Mouse (Mus musculus): ENCODE data around the gene Exosc2. TPM values are rescaled to one million over a fixed set of nuclear protein-coding genes. Genes with fewer than 3 reads are reported as not detected.
"Not testable (repeated sequence)": the region's sequence is repeated elsewhere in the genome, so short reads cannot be mapped to it uniquely, and the experiment has no call there.

The Exosc2 gene
- polyA plus RNA-seq, 1 experiment = 71.3 TPM

DNA sequence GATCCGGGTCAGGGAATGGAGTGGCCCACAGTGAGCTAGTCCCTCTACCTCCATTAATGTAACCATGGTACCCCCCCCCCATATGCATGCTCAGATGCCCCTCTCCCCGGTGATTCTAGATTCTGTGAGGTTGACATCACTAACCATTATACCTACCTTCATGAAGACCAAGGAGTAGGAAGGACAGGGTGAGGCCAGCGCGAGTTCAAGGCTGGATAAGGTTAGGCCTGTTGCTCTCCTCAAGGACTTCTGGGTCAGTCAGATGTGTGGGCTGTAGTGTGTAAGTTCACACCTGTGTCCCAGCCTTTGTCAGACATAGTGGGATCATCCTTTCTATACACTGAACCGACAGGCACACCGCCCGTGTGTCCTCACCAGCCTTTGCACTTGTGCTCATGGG is 14.1 kb upstream of the Exosc2 start:
- Histone ChIP-seq H3K27ac (ENCODE audit: insufficient read depth, low read length) (no peak overlapping the region), H3K9me3 (replicated peaks; ENCODE audit: control insufficient read depth, insufficient read depth, low read length, poor library complexity, severe bottlenecking) (no peaks in the 10 kb centered on the region), H3K4me1 (ENCODE audit: control insufficient read depth, insufficient read depth, low read length) (no peaks in the 10 kb centered on the region), H3K36me3 (ENCODE audit: control insufficient read depth, insufficient read depth, low read length, poor library complexity, severe bottlenecking) (no peaks in the 10 kb centered on the region), H3K4me3 (ENCODE audit: low read depth, low read length) (no peak overlapping the region), H3K27me3 (ENCODE audit: control insufficient read depth, insufficient read depth, low read length, poor library complexity, severe bottlenecking) (peaks cover 14% of the 10 kb centered on the region), H3K9ac (ENCODE audit: low read depth, poor library complexity, severe bottlenecking) (no peak overlapping the region)
- TF ChIP-seq EP300 (IDR thresholded peaks at IDR 0.05; ENCODE audit: insufficient read depth, low read depth, low read length) (no peak), POLR2A (IDR thresholded peaks at IDR 0.05; ENCODE audit: insufficient read depth, low read length) (no peak), CTCF (IDR thresholded peaks at IDR 0.05; ENCODE audit: low read depth, low read length) (no peak)

DNA sequence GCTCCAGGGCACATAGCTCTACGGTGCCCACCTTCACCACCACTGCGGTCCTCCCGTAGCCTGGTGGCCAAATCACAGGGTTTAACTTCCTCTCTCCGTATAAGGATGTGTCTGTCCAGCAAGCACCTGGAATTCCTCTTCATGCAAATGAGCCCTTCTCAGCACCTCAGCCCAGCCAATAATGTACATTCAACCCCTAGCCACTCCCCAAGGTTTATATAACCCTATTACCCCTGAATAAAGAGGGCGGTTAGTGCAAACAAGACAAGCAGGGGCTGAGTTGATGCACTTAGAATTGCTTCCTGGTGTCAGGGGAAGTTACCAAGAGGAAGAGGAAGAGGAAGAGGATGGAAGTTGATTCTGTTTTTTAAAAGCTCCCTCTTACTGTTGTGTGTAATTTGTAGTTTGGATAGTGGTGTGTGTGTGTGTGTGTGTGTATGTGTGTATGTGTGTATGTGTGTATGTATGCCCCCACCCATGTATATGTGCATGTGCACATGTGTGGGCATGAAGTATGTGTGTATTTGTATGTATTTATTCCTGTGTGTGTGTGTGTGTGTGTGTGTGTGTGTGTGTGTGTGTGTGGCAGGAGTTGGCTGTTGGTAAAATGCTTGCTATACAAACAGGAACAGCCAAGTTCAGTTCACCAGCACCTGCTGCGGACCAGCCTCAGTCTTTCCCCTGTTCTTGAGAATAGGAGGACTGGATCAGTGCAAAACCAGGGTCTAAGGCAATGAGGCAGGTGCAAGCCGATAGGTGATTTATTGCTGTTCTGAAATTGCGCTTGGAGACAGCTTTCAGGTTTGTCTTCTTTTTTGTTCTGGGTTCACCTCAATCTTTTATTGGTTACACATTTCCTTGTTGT is 7.3 kb upstream of the Exosc2 start:
- H3K27me3 ChIP-seq (ENCODE audit: control insufficient read depth, insufficient read depth, low read length, poor library complexity, severe bottlenecking) = peaks cover 2% of the 10 kb centered on the region; the same call in 1 of the 2 replicates
- no peak overlapping the region for H3K4me3 ChIP-seq (ENCODE audit: low read depth, low read length)
- H3K9me3 ChIP-seq (replicated peaks; ENCODE audit: control insufficient read depth, insufficient read depth, low read length, poor library complexity, severe bottlenecking) = no peaks in the 10 kb centered on the region
- no peaks in the 10 kb centered on the region for H3K36me3 ChIP-seq (ENCODE audit: control insufficient read depth, insufficient read depth, low read length, poor library complexity, severe bottlenecking)
- no peak overlapping the region for H3K27ac ChIP-seq (ENCODE audit: insufficient read depth, low read length)
- H3K9ac ChIP-seq (ENCODE audit: low read depth, poor library complexity, severe bottlenecking) = no peak overlapping the region
- H3K4me1 ChIP-seq (ENCODE audit: control insufficient read depth, insufficient read depth, low read length) = no peaks in the 10 kb centered on the region
- TF ChIP-seq EP300 (IDR thresholded peaks at IDR 0.05; ENCODE audit: insufficient read depth, low read depth, low read length) (no peak), POLR2A (IDR thresholded peaks at IDR 0.05; ENCODE audit: insufficient read depth, low read length) (no peak), CTCF (IDR thresholded peaks at IDR 0.05; ENCODE audit: low read depth, low read length) (no peak)

DNA sequence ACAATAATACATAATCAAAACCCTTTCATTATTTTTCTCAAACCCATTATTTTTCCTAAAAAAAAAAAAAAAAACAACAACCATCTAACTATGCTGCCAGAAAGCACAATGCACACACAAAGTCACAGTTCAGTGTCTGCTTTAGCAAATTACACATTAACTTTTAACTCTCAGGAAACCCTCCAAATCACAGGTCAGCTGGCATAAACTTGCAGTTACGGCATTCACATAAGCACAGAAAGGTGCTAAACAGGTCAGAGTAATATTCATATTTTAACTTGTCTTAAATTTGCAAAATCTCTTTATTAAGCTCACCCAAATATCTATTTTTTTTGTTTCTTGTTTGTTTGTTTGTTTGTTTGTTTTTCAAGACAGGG is 6.7 kb upstream of the Exosc2 start:
- H3K36me3 ChIP-seq (ENCODE audit: control insufficient read depth, insufficient read depth, low read length, poor library complexity, severe bottlenecking) = no peaks in the 10 kb centered on the region
- TF ChIP-seq CTCF (IDR thresholded peaks at IDR 0.05; ENCODE audit: low read depth, low read length) = no peak
- TF ChIP-seq EP300 (IDR thresholded peaks at IDR 0.05; ENCODE audit: insufficient read depth, low read depth, low read length) = no peak
- no peak for TF ChIP-seq POLR2A (IDR thresholded peaks at IDR 0.05; ENCODE audit: insufficient read depth, low read length)
- H3K27ac ChIP-seq (ENCODE audit: insufficient read depth, low read length) = no peak overlapping the region
- no peak overlapping the region for H3K9ac ChIP-seq (ENCODE audit: low read depth, poor library complexity, severe bottlenecking)
- no peaks in the 10 kb centered on the region for H3K9me3 ChIP-seq (replicated peaks; ENCODE audit: control insufficient read depth, insufficient read depth, low read length, poor library complexity, severe bottlenecking)
- peaks cover 2% of the 10 kb centered on the region; the same call in 1 of the 2 replicates for H3K27me3 ChIP-seq (ENCODE audit: control insufficient read depth, insufficient read depth, low read length, poor library complexity, severe bottlenecking)
- H3K4me3 ChIP-seq (ENCODE audit: low read depth, low read length) = no peak overlapping the region
- no peaks in the 10 kb centered on the region for H3K4me1 ChIP-seq (ENCODE audit: control insufficient read depth, insufficient read depth, low read length)

DNA sequence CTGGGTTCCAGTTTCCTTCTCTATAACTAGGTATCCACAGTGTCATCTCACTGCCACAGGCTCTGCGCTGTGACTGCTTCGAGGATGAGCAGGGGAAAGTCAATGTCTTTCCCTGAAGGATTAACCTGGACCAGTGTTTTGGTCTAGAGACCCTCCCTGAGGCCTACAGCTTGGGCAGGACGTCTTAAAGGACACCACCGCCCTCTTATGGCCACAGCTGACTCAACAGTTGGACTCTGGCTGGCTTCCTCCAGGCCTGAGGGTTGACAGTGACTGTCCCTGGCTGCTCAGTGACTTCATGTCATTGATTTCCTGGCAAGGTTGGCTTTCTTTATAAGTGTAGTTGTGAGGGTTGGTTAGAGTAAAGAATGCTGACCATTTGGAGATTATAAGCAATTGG is 3.2 kb upstream of the Exosc2 start:
- TF ChIP-seq POLR2A (IDR thresholded peaks at IDR 0.05; ENCODE audit: insufficient read depth, low read length) (no peak), EP300 (IDR thresholded peaks at IDR 0.05; ENCODE audit: insufficient read depth, low read depth, low read length) (0 out of 2 replicates have a peak, but pooled peaks have one; percentile 17), CTCF (IDR thresholded peaks at IDR 0.05; ENCODE audit: low read depth, low read length) (peak; percentile 93)
- Histone ChIP-seq H3K4me3 (ENCODE audit: low read depth, low read length) (no peak overlapping the region), H3K27ac (ENCODE audit: insufficient read depth, low read length) (no peak overlapping the region), H3K27me3 (ENCODE audit: control insufficient read depth, insufficient read depth, low read length, poor library complexity, severe bottlenecking) (no peaks in the 10 kb centered on the region), H3K4me1 (ENCODE audit: control insufficient read depth, insufficient read depth, low read length) (no peaks in the 10 kb centered on the region), H3K36me3 (ENCODE audit: control insufficient read depth, insufficient read depth, low read length, poor library complexity, severe bottlenecking) (peaks cover under 1% of the 10 kb centered on the region), H3K9me3 (replicated peaks; ENCODE audit: control insufficient read depth, insufficient read depth, low read length, poor library complexity, severe bottlenecking) (no peaks in the 10 kb centered on the region), H3K9ac (ENCODE audit: low read depth, poor library complexity, severe bottlenecking) (no peak overlapping the region)

DNA sequence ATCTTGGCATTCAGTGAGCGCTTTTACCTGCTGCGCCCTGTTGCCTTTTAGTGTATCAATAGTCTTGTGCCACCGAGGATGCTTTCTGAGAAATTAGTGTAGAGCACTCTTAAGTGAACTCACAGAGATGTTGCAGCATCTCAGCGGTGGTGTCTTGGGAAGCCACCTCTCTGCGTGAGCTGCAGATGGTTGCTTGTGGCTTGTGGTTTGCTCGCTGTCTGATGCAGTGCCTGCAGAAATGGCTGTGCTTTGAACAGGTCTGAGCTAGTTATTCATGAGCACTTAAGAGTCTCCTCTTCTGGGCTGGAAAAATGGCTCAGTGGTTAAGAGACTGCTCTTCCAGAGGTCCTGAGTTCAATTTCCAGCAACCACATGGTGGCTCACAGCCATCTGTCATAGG is 8.1 kb downstream of the Exosc2 start:
- H3K27me3 ChIP-seq (ENCODE audit: control insufficient read depth, insufficient read depth, low read length, poor library complexity, severe bottlenecking) = no peaks in the 10 kb centered on the region
- H3K4me1 ChIP-seq (ENCODE audit: control insufficient read depth, insufficient read depth, low read length) = no peaks in the 10 kb centered on the region
- H3K27ac ChIP-seq (ENCODE audit: insufficient read depth, low read length) = no peak overlapping the region
- H3K9me3 ChIP-seq (replicated peaks; ENCODE audit: control insufficient read depth, insufficient read depth, low read length, poor library complexity, severe bottlenecking) = peaks cover 13% of the 10 kb centered on the region
- H3K9ac ChIP-seq (ENCODE audit: low read depth, poor library complexity, severe bottlenecking) = no peak overlapping the region
- H3K36me3 ChIP-seq (ENCODE audit: control insufficient read depth, insufficient read depth, low read length, poor library complexity, severe bottlenecking) = peaks cover 69% of the 10 kb centered on the region
- no peak overlapping the region for H3K4me3 ChIP-seq (ENCODE audit: low read depth, low read length)
- TF ChIP-seq CTCF (IDR thresholded peaks at IDR 0.05; ENCODE audit: low read depth, low read length) (no peak), POLR2A (IDR thresholded peaks at IDR 0.05; ENCODE audit: insufficient read depth, low read length) (no peak), EP300 (IDR thresholded peaks at IDR 0.05; ENCODE audit: insufficient read depth, low read depth, low read length) (no peak)

DNA sequence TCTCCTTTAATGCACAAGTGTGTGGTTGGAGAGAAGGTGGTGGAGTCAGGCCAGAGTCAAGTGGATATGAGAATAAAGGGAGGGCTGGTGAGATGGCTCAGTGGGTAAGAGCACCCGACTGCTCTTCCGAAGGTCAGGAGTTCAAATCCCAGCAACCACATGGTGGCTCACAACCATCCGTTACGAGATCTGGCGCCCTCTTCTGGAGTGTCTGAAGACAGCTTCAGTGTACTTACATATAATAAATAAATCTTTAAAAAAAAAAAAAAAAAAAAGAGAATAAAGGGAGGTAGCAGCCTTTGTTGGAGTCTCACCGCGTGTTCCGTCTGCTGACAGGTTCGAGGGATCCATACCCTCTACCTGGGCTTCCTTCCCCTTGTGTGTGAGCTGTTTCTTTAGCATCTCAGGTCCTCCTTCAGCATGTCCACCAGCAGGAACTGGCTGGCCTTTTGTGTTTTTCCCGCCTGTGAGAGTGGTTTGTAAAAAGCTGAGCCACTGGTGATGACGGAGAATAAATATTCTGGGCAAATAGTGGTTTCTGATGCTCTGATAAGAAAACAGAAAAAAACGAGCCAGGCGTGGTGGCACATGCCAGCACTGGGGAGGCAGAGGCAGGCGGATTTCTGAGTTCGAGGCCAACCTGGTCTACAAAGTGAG is 10.7 kb downstream of the Exosc2 start:
- Histone ChIP-seq H3K9me3 (replicated peaks; ENCODE audit: control insufficient read depth, insufficient read depth, low read length, poor library complexity, severe bottlenecking) (peaks cover 13% of the 10 kb centered on the region), H3K36me3 (ENCODE audit: control insufficient read depth, insufficient read depth, low read length, poor library complexity, severe bottlenecking) (peaks cover 44% of the 10 kb centered on the region)
- H3K9ac ChIP-seq (ENCODE audit: low read depth, poor library complexity, severe bottlenecking); H3K4me1 ChIP-seq (ENCODE audit: control insufficient read depth, insufficient read depth, low read length); H3K27ac ChIP-seq (ENCODE audit: insufficient read depth, low read length); H3K27me3 ChIP-seq (ENCODE audit: control insufficient read depth, insufficient read depth, low read length, poor library complexity, severe bottlenecking); H3K4me3 ChIP-seq (ENCODE audit: low read depth, low read length): not testable (repeated sequence)

All from ES-Bruce4 (cell line).